Mouse (Mus musculus): ENCODE data around the gene Nop56. TPM values are rescaled to one million over a fixed set of nuclear protein-coding genes. Genes with fewer than 3 reads are reported as not detected.

Nop56 gene
- total and polyA plus RNA-seq, 3 experiments, result 523 to 1,109 (median 725) TPM

DNA sequence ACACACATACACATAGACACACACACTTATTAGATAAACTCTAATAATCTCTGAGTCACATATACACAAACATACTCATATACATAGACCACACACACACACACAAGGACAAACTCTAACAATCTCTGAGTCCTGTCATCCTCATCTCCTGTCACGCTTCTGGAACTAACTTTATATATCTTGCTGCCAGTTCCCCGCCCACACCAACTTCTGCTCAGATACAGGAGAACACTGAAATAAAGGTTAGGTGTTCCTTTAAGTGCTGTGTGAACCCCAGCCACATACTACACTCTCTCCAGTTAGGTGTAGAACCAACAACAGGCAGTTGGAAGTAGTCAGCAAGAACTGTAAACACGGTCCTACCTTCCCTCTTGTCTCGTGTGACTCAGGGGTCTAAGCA, 13.4 kb upstream of the Nop56 start:
- Histone ChIP-seq H3K4me3 (replicated peaks in 1 of 3; ENCODE audit: low read depth in 2 of 3, low read length in 2 of 3, poor library complexity in 1 of 3) (no peak overlapping the region), H3K27ac (ENCODE audit: insufficient read depth, low read depth) (no peak overlapping the region), H3K27me3 (replicated peaks) (no peaks in the 10 kb centered on the region), H3K4me1 (ENCODE audit: control insufficient read depth in 1 of 2, insufficient read depth in 2 of 2) (peaks cover 0 to 6% of the 10 kb centered on the region in 2 experiments; a peak in 1 of 4 replicates), H3K9ac (ENCODE audit: insufficient read depth, low read depth) (no peak overlapping the region), H3K36me3 (replicated peaks in 1 of 2; ENCODE audit: control insufficient read depth in 1 of 2, insufficient read depth in 1 of 2, low read length in 1 of 2) (no peaks in the 10 kb centered on the region), H3K9me3 (replicated peaks; ENCODE audit: low read length) (no peaks in the 10 kb centered on the region), H3K4me2 (ENCODE audit: insufficient read depth, low read depth, poor library complexity, severe bottlenecking) (no peak overlapping the region), H3K79me2 (replicated peaks; ENCODE audit: control insufficient read depth, extremely low read depth, insufficient read depth, poor library complexity, severe bottlenecking) (no peaks in the 10 kb centered on the region)
- dilution Hi-C loops (cut with MboI; ENCODE audit: extremely low pct_ligation_motif_present, extremely low pct_unique_long_range_greater_than_20kb, low sequenced_read_pairs), result no loop called here
- in situ Hi-C loops (cut with MboI; ENCODE audit: low pct_ligation_motif_present, low pct_unique_long_range_greater_than_20kb, low sequenced_read_pairs), result no loop called here
- no peak for DNase-seq (ENCODE audit: extremely low read depth)
- TF ChIP-seq IRF4 (IDR thresholded peaks at IDR 0.05; ENCODE audit: low read depth, low read length) (no peak), USF2 (conservative IDR thresholded peaks at IDR 0.05; ENCODE audit: low read depth, low read length) (no peak), MEF2A (IDR thresholded peaks at IDR 0.05; ENCODE audit: borderline replicate concordance, low read depth, low read length) (no peak), SIN3A (IDR thresholded peaks at IDR 0.05; ENCODE audit: low read length) (no peak), KAT2A (IDR thresholded peaks at IDR 0.05; ENCODE audit: insufficient replicate concordance, low read length) (no peak), NRF1 (IDR thresholded peaks at IDR 0.05; ENCODE audit: low read depth, low read length) (no peak), UBTF (IDR thresholded peaks at IDR 0.05; ENCODE audit: low read depth, low read length) (no peak), ELF1 (IDR thresholded peaks at IDR 0.05; ENCODE audit: low read depth, low read length) (no peak), TCF12 (IDR thresholded peaks at IDR 0.05; ENCODE audit: low read depth, low read length) (no peak), RAD21 (IDR thresholded peaks at IDR 0.05; ENCODE audit: low read depth, low read length) (no peak), USF1 (IDR thresholded peaks at IDR 0.05; ENCODE audit: low read depth, low read length) (no peak), EP300 (IDR thresholded peaks at IDR 0.05; ENCODE audit: low read length) (no peak), ZKSCAN1 (IDR thresholded peaks at IDR 0.05; ENCODE audit: borderline replicate concordance, low read depth, low read length) (no peak), JUND (conservative IDR thresholded peaks at IDR 0.05; ENCODE audit: low read depth, low read length) (no peak)

DNA sequence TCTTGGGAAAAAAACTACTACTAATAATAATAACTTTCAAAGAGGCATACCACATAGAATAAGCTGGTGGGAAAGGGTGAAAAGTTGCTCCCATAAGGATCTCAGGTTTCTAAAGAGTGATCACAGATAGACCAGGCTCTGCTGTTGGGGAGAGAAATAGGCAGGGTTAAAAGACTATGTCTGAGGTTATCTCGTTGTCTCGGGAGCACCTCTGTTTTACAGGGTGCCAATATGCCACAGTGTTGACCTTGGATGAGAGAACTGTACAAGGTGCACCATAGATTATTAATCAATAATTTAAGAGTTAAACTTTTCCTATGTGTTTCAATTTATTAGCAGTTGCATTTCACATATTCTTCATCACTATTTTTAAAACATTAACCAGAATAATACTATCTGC, 12.3 kb upstream of the Nop56 start:
- TF ChIP-seq JUN (IDR thresholded peaks at IDR 0.05; ENCODE audit: insufficient read depth, low read depth, low read length) (no peak), POLR2A (IDR thresholded peaks at IDR 0.05; ENCODE audit: low read depth, low read length) (no peak), NRF1 (IDR thresholded peaks at IDR 0.05; ENCODE audit: low read depth, low read length) (no peak), E2F4 (IDR thresholded peaks at IDR 0.05; ENCODE audit: insufficient replicate concordance, low read depth, low read length) (no peak), ELF1 (IDR thresholded peaks at IDR 0.05; ENCODE audit: low read depth, low read length) (no peak), KAT2A (IDR thresholded peaks at IDR 0.05; ENCODE audit: insufficient replicate concordance, low read length) (no peak), SMC3 (IDR thresholded peaks at IDR 0.05; ENCODE audit: low read depth, low read length) (no peak), CTCF (conservative IDR thresholded peaks at IDR 0.05 in 1 of 2, IDR thresholded peaks at IDR 0.05 in 1 of 2; ENCODE audit: low read depth in 2 of 2, low read length in 2 of 2) (no peak), TCF12 (IDR thresholded peaks at IDR 0.05; ENCODE audit: low read depth, low read length) (no peak), GABPA (IDR thresholded peaks at IDR 0.05; ENCODE audit: insufficient replicate concordance, low read depth, low read length) (no peak), EP300 (IDR thresholded peaks at IDR 0.05; ENCODE audit: low read length) (no peak), ZMIZ1 (IDR thresholded peaks at IDR 0.05; ENCODE audit: low read depth, low read length) (no peak), BHLHE40 (IDR thresholded peaks at IDR 0.05; ENCODE audit: low read depth, low read length) (no peak), USF2 (conservative IDR thresholded peaks at IDR 0.05; ENCODE audit: low read depth, low read length) (no peak), MAFK (IDR thresholded peaks at IDR 0.05; ENCODE audit: insufficient replicate concordance, low read length) (no peak), CHD1 (IDR thresholded peaks at IDR 0.05; ENCODE audit: low read depth, low read length) (no peak), TBP (conservative IDR thresholded peaks at IDR 0.05; ENCODE audit: low read depth, low read length) (no peak), JUND (conservative IDR thresholded peaks at IDR 0.05; ENCODE audit: low read depth, low read length) (no peak)
- Histone ChIP-seq H3K9ac (ENCODE audit: insufficient read depth, low read depth) (no peak overlapping the region), H3K36me3 (replicated peaks in 1 of 2; ENCODE audit: control insufficient read depth in 1 of 2, insufficient read depth in 1 of 2, low read length in 1 of 2) (no peaks in the 10 kb centered on the region), H3K4me2 (ENCODE audit: insufficient read depth, low read depth, poor library complexity, severe bottlenecking) (no peak overlapping the region), H3K27ac (ENCODE audit: insufficient read depth, low read depth) (no peak overlapping the region), H3K79me2 (replicated peaks; ENCODE audit: control insufficient read depth, extremely low read depth, insufficient read depth, poor library complexity, severe bottlenecking) (no peaks in the 10 kb centered on the region), H3K4me3 (replicated peaks in 1 of 3; ENCODE audit: low read depth in 2 of 3, low read length in 2 of 3, poor library complexity in 1 of 3) (no peak overlapping the region), H3K9me3 (replicated peaks; ENCODE audit: low read length) (no peaks in the 10 kb centered on the region), H3K27me3 (replicated peaks) (no peaks in the 10 kb centered on the region), H3K4me1 (ENCODE audit: control insufficient read depth in 1 of 2, insufficient read depth in 2 of 2) (peaks cover 0 to 6% of the 10 kb centered on the region in 2 experiments; a peak in 1 of 4 replicates)
- dilution Hi-C loops (cut with MboI; ENCODE audit: extremely low pct_ligation_motif_present, extremely low pct_unique_long_range_greater_than_20kb, low sequenced_read_pairs) (no loop called here), in situ Hi-C loops (cut with MboI; ENCODE audit: low pct_ligation_motif_present, low pct_unique_long_range_greater_than_20kb, low sequenced_read_pairs) (no loop called here)
- DNase-seq (ENCODE audit: extremely low read depth), result no peak
